19 mouse cellular contexts compared by ENCODE assay signal in genomic region chr12:65513070-65513469, GRCm38 (mm10).
"Had no signal": no experiment of that assay in that cellular context is flagged by ENCODE, and none has a peak within 500 bp of the region (broad histone marks: within the 10 kb centered on the region; RNA-seq: fewer than 3 reads in every experiment).

No protein-coding gene starts in this region.

- H3K9ac ChIP-seq: kidney, embryonic 15.5 days; liver, embryonic 13.5 days; lung, embryonic 14.5 days; neural tube, embryonic 12.5 days; neural tube, embryonic 15.5 days had no signal

- H3K27me3 ChIP-seq: kidney, embryonic 15.5 days; liver, embryonic 13.5 days; neural tube, embryonic 12.5 days; neural tube, embryonic 15.5 days had no signal

- H3K9me3 ChIP-seq: kidney, embryonic 15.5 days; liver, embryonic 13.5 days; neural tube, embryonic 12.5 days; neural tube, embryonic 15.5 days had no signal

- H3K36me3 ChIP-seq: kidney, embryonic 15.5 days; liver, embryonic 13.5 days; neural tube, embryonic 12.5 days; neural tube, embryonic 15.5 days had no signal

- H3K4me3 ChIP-seq: kidney, embryonic 15.5 days; left cerebral cortex, adult 2 months; liver, embryonic 13.5 days; neural tube, embryonic 12.5 days; neural tube, embryonic 15.5 days had no signal

- ATAC-seq: lung, postnatal 0 days had no signal

- H3K4me2 ChIP-seq: kidney, embryonic 15.5 days; liver, embryonic 13.5 days; lung, embryonic 14.5 days; neural tube, embryonic 12.5 days; neural tube, embryonic 15.5 days had no signal

- H3K27ac ChIP-seq: kidney, embryonic 15.5 days; left cerebral cortex, adult 2 months; liver, embryonic 13.5 days; macrophage; neural tube, embryonic 12.5 days; neural tube, embryonic 15.5 days; stomach, postnatal 0 days had no signal

- DNase-seq: kidney, adult 8-10 months; kidney, postnatal 10 days; kidney, postnatal 36 days; layer of hippocampus, postnatal 36 days; liver, embryonic 13.5 days; lung, embryonic 14.5 days; right cerebral cortex, adult 18-20 months; right cerebral cortex, postnatal 14 days; right cerebral cortex, postnatal 4 days; thymus, adult 2 months; thymus, postnatal 14 days; thymus, postnatal 4 days had no signal

- H3K4me1 ChIP-seq: kidney, embryonic 15.5 days; liver, embryonic 13.5 days; neural tube, embryonic 12.5 days; neural tube, embryonic 15.5 days had no signal
